Mouse (Mus musculus) midbrain, embryonic 16.5 days (tissue): ENCODE data around the gene Olfr791. TPM values are rescaled to one million over a fixed set of nuclear protein-coding genes. Genes with fewer than 3 reads are reported as not detected.

Source experiments
- ATAC-seq: fragments of 200-750 bp; cut with Nextera tagmentation; 2 replicates; pipeline ENCODE4 v1.8.0; 2017; ENCODE audit warnings: moderate TSS enrichment
- H3K27ac ChIP-seq: fragments of 300-500 bp; sonication (generic); 2 replicates; pipeline ENCODE4 v1.5.1; 2014; ENCODE audit warnings: mild to moderate bottlenecking, low read length, mixed read lengths
- H3K27me3 ChIP-seq: fragments of 300-500 bp; sonication (generic); 2 replicates; pipeline ENCODE4 v1.6.1; 2014; ENCODE audit warnings: low read depth, low read length, mixed read lengths; ENCODE audit not compliant: control insufficient read depth, insufficient read depth
- H3K36me3 ChIP-seq: fragments of 300-500 bp; sonication (generic); 2 replicates; pipeline ENCODE4 v1.6.1; 2014; ENCODE audit warnings: mild to moderate bottlenecking, low read length, moderate library complexity, mixed read lengths; ENCODE audit not compliant: control insufficient read depth, insufficient read depth
- H3K4me1 ChIP-seq: fragments of 300-500 bp; sonication (generic); 2 replicates; pipeline ENCODE4 v1.6.1; 2014; ENCODE audit warnings: mild to moderate bottlenecking, low read length, mixed read lengths; ENCODE audit not compliant: control insufficient read depth, insufficient read depth
- H3K4me2 ChIP-seq: fragments of 300-500 bp; sonication (generic); 2 replicates; pipeline ENCODE4 v1.6.1; 2014; ENCODE audit warnings: mild to moderate bottlenecking, low read length, mixed read lengths
- H3K4me3 ChIP-seq: fragments of 300-500 bp; sonication (generic); 2 replicates; pipeline ENCODE4 v1.5.1; 2014; ENCODE audit warnings: low read depth, mild to moderate bottlenecking, low read length, moderate library complexity, mixed read lengths
- H3K9ac ChIP-seq: fragments of 300-500 bp; sonication (generic); 2 replicates; pipeline ENCODE4 v1.6.1; 2014; ENCODE audit warnings: low read depth, low read length, mixed read lengths
- H3K9me3 ChIP-seq: fragments of 300-500 bp; sonication (generic); replicated peaks from 2 replicates; pipeline ENCODE4 v1.6.1; 2014; ENCODE audit warnings: mild to moderate bottlenecking, low read length, mixed read lengths; ENCODE audit not compliant: control insufficient read depth, poor library complexity, severe bottlenecking
- WGBS: fragments of 180-500 bp; shearing (Covaris S2); extraction: QIAGEN DNeasy Blood & Tissue Kit; methylation state at CpG from one replicate; pipeline ENCODE4 v1.1.7; 2014; 5-methylcytosine and 5-hydroxymethylcytosine counted together
- polyA plus RNA-seq: library from polyadenylated mRNA; unstranded; fragments of >200 nt; fragmentation: Nextera tagmentation; extraction: Ambion mirVana; gene quantifications from 2 replicates; pipeline ENCODE4 v1.2.1, GENCODE M21; 2015

The Olfr791 gene
- polyA plus RNA-seq, 1 experiment from 2014 or later: not detected

GRCm38 (mm10) chr10:129577066-129577465, 55.5 kb downstream of the Olfr791 start:
- H3K36me3 ChIP-seq: no peaks in the 10 kb centered on the region
- no peak overlapping the region for H3K4me2 ChIP-seq
- H3K4me3 ChIP-seq: no peak overlapping the region
- H3K9me3 ChIP-seq: no peaks in the 10 kb centered on the region
- WGBS: 62% methylated on average over 1 of the region's 1 CpGs
- no peak overlapping the region for H3K27ac ChIP-seq
- H3K27me3 ChIP-seq: no peaks in the 10 kb centered on the region
- no peaks in the 10 kb centered on the region for H3K4me1 ChIP-seq
- H3K9ac ChIP-seq: no peak overlapping the region
- ATAC-seq: no peak

Other genes starting within 250 kb of the Olfr791 start
- not detected in 2 replicates for gene Olfr780, start 203.7 kb upstream of the Olfr791 start, polyA plus RNA-seq
- gene Olfr781, start 192.9 kb upstream of the Olfr791 start, polyA plus RNA-seq: not detected in 2 replicates
- not detected in 2 replicates for gene Olfr782, start 172.9 kb upstream of the Olfr791 start, polyA plus RNA-seq
- 0.16 TPM in 1 of 2 replicates, not detected in the other for gene Olfr784, start 137.7 kb upstream of the Olfr791 start, polyA plus RNA-seq
- gene Olfr785, start 116.4 kb upstream of the Olfr791 start, polyA plus RNA-seq: not detected in 2 replicates
- gene Olfr786, start 94.5 kb upstream of the Olfr791 start, polyA plus RNA-seq: not detected in 2 replicates
- not detected in 2 replicates for gene Olfr787, start 59.9 kb upstream of the Olfr791 start, polyA plus RNA-seq
- not detected in 2 replicates for gene Olfr788, start 50.8 kb upstream of the Olfr791 start, polyA plus RNA-seq
- not detected in 2 replicates for gene Olfr789, start 37.0 kb upstream of the Olfr791 start, polyA plus RNA-seq
- not detected in 2 replicates for gene Olfr790, start 23.3 kb upstream of the Olfr791 start, polyA plus RNA-seq
- not detected in 2 replicates for gene Olfr792, start 17.4 kb downstream of the Olfr791 start, polyA plus RNA-seq
- gene Olfr794, start 45.9 kb downstream of the Olfr791 start, polyA plus RNA-seq: not detected in 2 replicates
- gene Olfr796, start 90.8 kb downstream of the Olfr791 start, polyA plus RNA-seq: not detected in 2 replicates
- not detected in 2 replicates for gene Olfr798, start 106.1 kb downstream of the Olfr791 start, polyA plus RNA-seq
- gene Olfr799, start 115.7 kb downstream of the Olfr791 start, polyA plus RNA-seq: not detected in 2 replicates
- not detected in 2 replicates for gene Olfr800, start 135.9 kb downstream of the Olfr791 start, polyA plus RNA-seq
- gene Olfr801, start 152.1 kb downstream of the Olfr791 start, polyA plus RNA-seq: not detected in 2 replicates
- gene Olfr802, start 166.4 kb downstream of the Olfr791 start, polyA plus RNA-seq: 0.05 TPM in 1 of 2 replicates, not detected in the other
- gene Olfr803, start 172.5 kb downstream of the Olfr791 start, polyA plus RNA-seq: not detected in 2 replicates
- not detected in 2 replicates for gene Olfr804, start 181.4 kb downstream of the Olfr791 start, polyA plus RNA-seq
- gene Olfr805, start 207.6 kb downstream of the Olfr791 start, polyA plus RNA-seq: not detected in 2 replicates
- gene Olfr806, start 220.1 kb downstream of the Olfr791 start, polyA plus RNA-seq: not detected in 2 replicates
- gene Olfr807, start 236.0 kb downstream of the Olfr791 start, polyA plus RNA-seq: not detected in 2 replicates
- gene Olfr808, start 243.7 kb downstream of the Olfr791 start, polyA plus RNA-seq: not detected in 2 replicates